ENCODE assay signal across 18 mouse cellular contexts in the genomic region with DNA sequence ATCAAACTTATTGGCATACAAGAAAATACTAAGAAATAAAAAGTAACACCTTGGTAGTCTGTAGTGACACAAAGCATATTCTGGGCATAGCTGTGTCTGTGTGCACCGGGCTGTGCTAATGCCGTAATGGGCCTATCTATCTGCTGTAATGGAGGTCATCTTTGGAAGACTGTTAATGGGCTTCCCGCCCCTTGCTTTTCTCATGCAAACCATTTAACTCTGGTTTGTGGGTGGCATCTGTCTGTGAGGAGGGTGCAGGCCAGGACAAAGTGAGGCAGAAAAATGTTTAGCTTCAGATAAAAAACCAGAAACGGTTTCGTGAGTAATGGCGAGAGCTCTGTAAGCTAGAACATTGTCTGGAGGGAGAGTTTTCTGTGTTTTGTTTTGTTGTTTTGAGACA.
"Had no signal": no experiment of that assay in that cellular context is flagged by ENCODE, and none has a peak within 500 bp of the region (broad histone marks: within the 10 kb centered on the region; RNA-seq: fewer than 3 reads in every experiment).

No protein-coding gene starts in this region.

- H3K4me3 ChIP-seq: limb, embryonic 12.5 days; limb, embryonic 15.5 days; megakaryocyte, embryonic 14.5 days had no signal

- H3K4me1 ChIP-seq: limb, embryonic 12.5 days; limb, embryonic 15.5 days; megakaryocyte, embryonic 14.5 days had no signal

- H3K27me3 ChIP-seq: limb, embryonic 12.5 days; limb, embryonic 15.5 days had no signal

- H3K9me3 ChIP-seq: limb, embryonic 12.5 days; limb, embryonic 15.5 days had no signal

- H3K9ac ChIP-seq: limb, embryonic 12.5 days; limb, embryonic 15.5 days; liver, embryonic 14.5 days; liver, postnatal 0 days; lung, embryonic 14.5 days had no signal

- ATAC-seq: liver, postnatal 0 days; lung, postnatal 0 days had no signal

- DNase-seq: kidney, adult 18-20 months; kidney, adult 9 months; kidney, postnatal 14 days; kidney, postnatal 4 days; left cerebral cortex, postnatal 4 days; liver, postnatal 0 days; lung, embryonic 14.5 days; lung, postnatal 36 days; midbrain, embryonic 14.5 days; right cerebral cortex, postnatal 14 days; right cerebral cortex, postnatal 4 days; thymus, postnatal 14 days had no signal

- H3K27ac ChIP-seq: limb, embryonic 12.5 days; limb, embryonic 15.5 days; liver, embryonic 14.5 days; stomach, postnatal 0 days had no signal

- H3K36me3 ChIP-seq: limb, embryonic 12.5 days; limb, embryonic 15.5 days had no signal
